Mouse (Mus musculus) cerebellum, adult 2 months (tissue): ENCODE data around the gene Prr12.

ENCODE experiments used
- CTCF ChIP-seq: fragments of 200-500 bp; IDR thresholded peaks from 2 replicates; pipeline ENCODE4 v1.5.1; 2011; ENCODE audit warnings: low read depth, mild to moderate bottlenecking, control low read depth, low read length, moderate library complexity, borderline replicate concordance; ENCODE audit not compliant: insufficient read depth
- POLR2A ChIP-seq: fragments of 200-500 bp; IDR thresholded peaks from 2 replicates; pipeline ENCODE4 v1.6.1; 2011; ENCODE audit warnings: low read length, control low read depth, borderline replicate concordance; ENCODE audit not compliant: insufficient read depth

DNA sequence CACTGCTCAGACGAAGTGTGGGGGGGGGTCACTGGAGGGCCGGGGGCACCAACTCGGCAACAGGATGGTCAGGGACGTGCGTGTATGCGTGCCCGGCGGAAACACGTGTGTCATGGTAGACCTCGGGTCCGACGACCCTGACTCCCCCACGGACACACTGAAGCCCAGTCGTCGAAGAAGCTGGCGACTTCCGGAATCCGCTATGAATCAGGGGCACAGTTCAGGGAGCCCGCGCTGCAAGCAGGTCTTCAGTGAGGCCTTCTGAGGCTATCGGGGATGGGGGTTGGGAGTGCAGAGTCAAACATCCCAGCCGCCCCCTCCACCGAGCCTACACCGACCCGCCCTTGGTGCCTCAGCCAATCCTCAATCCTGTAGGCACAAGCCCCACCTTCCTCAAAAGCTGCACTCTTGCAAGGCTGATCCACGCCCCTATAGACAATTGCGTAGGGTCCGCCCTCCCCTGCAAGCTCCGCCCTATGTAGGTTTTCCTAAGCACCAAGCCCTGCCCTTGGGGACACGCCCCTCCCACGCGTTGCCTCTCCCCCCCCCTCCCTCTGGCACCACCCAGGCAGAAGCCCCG is 1.3 kb upstream of the Prr12 start:
- no peak for TF ChIP-seq CTCF
- peak; percentile 72; the same call in 1 of the 2 replicates for TF ChIP-seq POLR2A
